Mouse (Mus musculus) CH12.LX (cell line): ENCODE results near the gene Brdt. TPM values are rescaled to one million over a fixed set of nuclear protein-coding genes. Genes with fewer than 3 reads are reported as not detected.
A peak's percentile ranks its signal among the peaks of the same experiment; 100 is the strongest.

Experiments
- DNase-seq: peaks from one replicate; pipeline ENCODE4 v3.0.0-alpha.2; 2013; ENCODE audit errors: extremely low read depth
- H3K27ac ChIP-seq: 2 replicates; pipeline ENCODE4 v1.5.1; 2012; ENCODE audit warnings: low read depth, mild to moderate bottlenecking, control low read depth, moderate library complexity; ENCODE audit not compliant: insufficient read depth
- H3K27me3 ChIP-seq: replicated peaks from 2 replicates; pipeline ENCODE3; 2012; ENCODE audit warnings: inconsistent platforms
- H3K36me3 ChIP-seq, 2 experiments: replicated peaks in 1 of 2; 2 replicates each; pipeline versions ENCODE3 to v1.6.1; 2012; ENCODE audit warnings: inconsistent platforms in 1 of 2, low read length in 1 of 2, mild to moderate bottlenecking in 1 of 2, mixed read lengths in 1 of 2, moderate library complexity in 1 of 2; ENCODE audit not compliant: control insufficient read depth in 1 of 2, insufficient read depth in 1 of 2
- H3K4me1 ChIP-seq, 2 experiments: 2 replicates each; pipeline ENCODE4 v1.6.1; 2012; ENCODE audit warnings: inconsistent platforms in 1 of 2, moderate library complexity in 1 of 2; ENCODE audit not compliant: insufficient read depth in 2 of 2, control insufficient read depth in 1 of 2
- H3K4me2 ChIP-seq: 2 replicates; pipeline ENCODE4 v1.6.1; 2012; ENCODE audit warnings: low read depth, mild to moderate bottlenecking, control low read depth; ENCODE audit not compliant: poor library complexity, insufficient read depth, severe bottlenecking
- H3K4me3 ChIP-seq, 3 experiments: fragments of 150-350 bp in 1 of 3; sonication (generic) in 1 of 3; replicated peaks in 1 of 3; 2 replicates each; pipeline versions ENCODE3 to v1.5.1; 2011 to 2012; ENCODE audit warnings: low read depth in 2 of 3, low read length in 2 of 3, mild to moderate bottlenecking in 2 of 3, moderate library complexity in 2 of 3, control low read depth in 1 of 3, improper control_type of control experiment in 1 of 3, inconsistent platforms in 1 of 3, mixed read lengths in 1 of 3; ENCODE audit not compliant: poor library complexity in 1 of 3
- H3K79me2 ChIP-seq: replicated peaks from 2 replicates; pipeline ENCODE4 v1.6.1; 2012; ENCODE audit warnings: mild to moderate bottlenecking, moderate library complexity; ENCODE audit not compliant: control insufficient read depth, poor library complexity, insufficient read depth, severe bottlenecking; ENCODE audit errors: extremely low read depth
- H3K9ac ChIP-seq: 2 replicates; pipeline ENCODE4 v1.6.1; 2012; ENCODE audit warnings: low read depth, mild to moderate bottlenecking, control low read depth, moderate library complexity; ENCODE audit not compliant: insufficient read depth
- H3K9me3 ChIP-seq: replicated peaks from 2 replicates; pipeline ENCODE3; 2012; ENCODE audit warnings: low read length, inconsistent platforms, mixed read lengths
- BHLHE40 ChIP-seq: IDR thresholded peaks from 2 replicates; pipeline ENCODE4 v1.6.1; 2011; ENCODE audit warnings: mild to moderate bottlenecking, low read depth, low read length, improper control_type of control experiment
- CHD2 ChIP-seq: IDR thresholded peaks from 2 replicates; pipeline ENCODE4 v1.6.1; 2011; ENCODE audit warnings: low read length, improper control_type of control experiment
- CTCF ChIP-seq, 2 experiments: IDR thresholded peaks in 1 of 2; conservative IDR thresholded peaks in 1 of 2; 2 replicates each; pipeline ENCODE4 v1.5.1; 2011 to 2012; ENCODE audit warnings: low read depth in 2 of 2, low read length in 2 of 2, improper control_type of control experiment in 1 of 2, inconsistent platforms in 1 of 2, mild to moderate bottlenecking in 1 of 2, moderate library complexity in 1 of 2
- EP300 ChIP-seq: IDR thresholded peaks from 2 replicates; pipeline ENCODE4 v1.6.1; 2011; ENCODE audit warnings: low read length, improper control_type of control experiment
- HCFC1 ChIP-seq: IDR thresholded peaks from 2 replicates; pipeline ENCODE4 v1.6.1; 2012; ENCODE audit warnings: low read depth, mild to moderate bottlenecking, inconsistent platforms, low read length, improper control_type of control experiment
- IRF4 ChIP-seq: IDR thresholded peaks from 2 replicates; pipeline ENCODE4 v1.6.1; 2014; ENCODE audit warnings: low read depth, mild to moderate bottlenecking, inconsistent platforms, low read length, improper control_type of control experiment
- MAFK ChIP-seq: IDR thresholded peaks from 2 replicates; pipeline ENCODE4 v1.6.1; 2011; ENCODE audit warnings: low read length, improper control_type of control experiment; ENCODE audit not compliant: insufficient replicate concordance
- MAX ChIP-seq: IDR thresholded peaks from 2 replicates; pipeline ENCODE4 v1.6.1; 2011; ENCODE audit warnings: low read length, improper control_type of control experiment
- POLR2AphosphoS2 ChIP-seq: IDR thresholded peaks from 2 replicates; pipeline ENCODE4 v1.6.1; 2011; ENCODE audit warnings: low read depth, low read length, improper control_type of control experiment
- TCF12 ChIP-seq: IDR thresholded peaks from 2 replicates; pipeline ENCODE4 v1.6.1; 2014; ENCODE audit warnings: low read depth, mild to moderate bottlenecking, inconsistent platforms, low read length, improper control_type of control experiment
- UBTF ChIP-seq: IDR thresholded peaks from 2 replicates; pipeline ENCODE4 v1.6.1; 2012; ENCODE audit warnings: low read depth, mild to moderate bottlenecking, inconsistent platforms, low read length, improper control_type of control experiment, moderate library complexity
- USF2 ChIP-seq: conservative IDR thresholded peaks from 2 replicates; pipeline ENCODE4 v1.6.1; 2011; ENCODE audit warnings: low read depth, low read length, improper control_type of control experiment
- ZKSCAN1 ChIP-seq: IDR thresholded peaks from 2 replicates; pipeline ENCODE4 v1.6.1; 2012; ENCODE audit warnings: low read depth, inconsistent platforms, low read length, improper control_type of control experiment, borderline replicate concordance
- dilution Hi-C: fragments of 300-500 bp; cut with MboI; formaldehyde crosslinking; loops from 2 replicates; pipeline ENCODE4 v1.14.3; 2020; ENCODE audit warnings: low sequenced_read_pairs; ENCODE audit not compliant: extremely low pct_unique_long_range_greater_than_20kb, extremely low pct_ligation_motif_present
- in situ Hi-C: fragments of 300-500 bp; cut with MboI; formaldehyde crosslinking; loops from 3 replicates; pipeline ENCODE4 v1.14.3; 2019; ENCODE audit warnings: low sequenced_read_pairs, low pct_ligation_motif_present, low pct_unique_long_range_greater_than_20kb, mixed read lengths
- polyA plus RNA-seq: library from polyadenylated mRNA; unstranded; fragments of >175 nt; gene quantifications from 2 replicates; pipeline ENCODE4 v1.2.1, GENCODE M21; 2012; ENCODE audit warnings: low read depth; ENCODE audit not compliant: insufficient read length
- total RNA-seq, 2 experiments: library from RNA; depleted of rRNA; stranded (reverse); fragments of 300-350 nt in 1 of 2; fragments of >200 nt in 1 of 2; gene quantifications; 2 replicates each; pipeline ENCODE4 v1.2.3; 2012 to 2014

Brdt gene
- total and polyA plus RNA-seq, 3 experiments, result 0.56 to 0.98 (median 0.59) TPM

GRCm38 (mm10) chr5:107296512-107297322, 34.2 kb upstream of the Brdt start:
- Histone ChIP-seq H3K9ac (no peak overlapping the region), H3K9me3 (no peaks in the 10 kb centered on the region), H3K4me3 (no peak overlapping the region), H3K4me1 (no peaks in the 10 kb centered on the region; a peak in 1 of 4 replicates), H3K27me3 (no peaks in the 10 kb centered on the region), H3K79me2 (no peaks in the 10 kb centered on the region), H3K27ac (no peak overlapping the region), H3K36me3 (no peaks in the 10 kb centered on the region), H3K4me2 (no peak overlapping the region)
- no peak for DNase-seq
- TF ChIP-seq HCFC1 (no peak), UBTF (no peak), CHD2 (no peak), BHLHE40 (no peak), ZKSCAN1 (no peak), USF2 (no peak)
- in situ Hi-C loops (no loop called here), dilution Hi-C loops (no loop called here)

GRCm38 (mm10) chr5:107298854-107299253, 32.1 kb upstream of the Brdt start:
- peaks cover 0 to 7% of the 10 kb centered on the region in 2 experiments; a peak in 2 of 4 replicates for H3K4me1 ChIP-seq
- in situ Hi-C loops (no loop called here), dilution Hi-C loops (no loop called here)
- H3K9me3 ChIP-seq, result no peaks in the 10 kb centered on the region
- no peak overlapping the region for H3K4me3 ChIP-seq
- no peak overlapping the region for H3K9ac ChIP-seq
- no peaks in the 10 kb centered on the region for H3K27me3 ChIP-seq
- H3K27ac ChIP-seq, result no peak overlapping the region
- H3K4me2 ChIP-seq, result no peak overlapping the region
- no peaks in the 10 kb centered on the region for H3K79me2 ChIP-seq
- TF ChIP-seq POLR2AphosphoS2, result no peak
- TF ChIP-seq MAFK, result no peak
- TF ChIP-seq EP300, result no peak
- H3K36me3 ChIP-seq, result no peaks in the 10 kb centered on the region
- DNase-seq, result no peak

GRCm38 (mm10) chr5:107303350-107303861, 27.6 kb upstream of the Brdt start:
- no peak for TF ChIP-seq IRF4
- no peak for TF ChIP-seq CTCF (conservative IDR thresholded peaks at IDR 0.05 in 1 of 2, IDR thresholded peaks at IDR 0.05 in 1 of 2; ENCODE audit: low read depth in 2 of 2, low read length in 2 of 2)
- TF ChIP-seq CHD2, result no peak
- peak; percentile 96 for TF ChIP-seq MAFK
- TF ChIP-seq MAX, result no peak
- TF ChIP-seq TCF12, result no peak
- TF ChIP-seq UBTF, result no peak
- TF ChIP-seq, all 38 proteins: peak for 1
- Histone ChIP-seq H3K27me3 (no peaks in the 10 kb centered on the region), H3K9ac (0 out of 2 replicates have a peak overlapping the region, but pooled peaks have one; percentile 7), H3K36me3 (no peaks in the 10 kb centered on the region), H3K27ac (no peak overlapping the region), H3K4me3 (peak overlapping the region in 1 of 3 experiments; percentile 9), H3K4me2 (peak overlapping the region; percentile 37; the same call in 1 of the 2 replicates), H3K9me3 (no peaks in the 10 kb centered on the region), H3K79me2 (no peaks in the 10 kb centered on the region), H3K4me1 (peaks cover 0 to 10% of the 10 kb centered on the region in 2 experiments; a peak in 2 of 4 replicates)
- no peak for DNase-seq
- dilution Hi-C loops (no loop called here), in situ Hi-C loops (loop anchor here (25.0 kb wide), 1 partner anchor 491 kb away; no protein-coding TSS in a partner anchor)
